Mouse (Mus musculus) embryonic facial prominence, embryonic 12.5 days (tissue): ENCODE measurements around the gene Klri2. TPM values are rescaled to one million over a fixed set of nuclear protein-coding genes. Genes with fewer than 3 reads are reported as not detected.
"Not testable (repeated sequence)": the region's sequence is repeated elsewhere in the genome, so short reads cannot be mapped to it uniquely, and the experiment has no call there.

ENCODE experiments used
- ATAC-seq: fragments of 200-750 bp; cut with Nextera tagmentation; 2 replicates; pipeline ENCODE4 v1.8.0; 2017; ENCODE audit not compliant: insufficient number of reproducible peaks, insufficient read depth, low FRiP score, low TSS enrichment
- H3K27ac ChIP-seq: fragments of 300-500 bp; sonication (generic); 2 replicates; pipeline ENCODE4 v1.5.1; 2016; ENCODE audit warnings: mild to moderate bottlenecking
- H3K27me3 ChIP-seq: fragments of 300-500 bp; sonication (generic); 2 replicates; pipeline ENCODE4 v1.6.1; 2016; ENCODE audit warnings: mild to moderate bottlenecking, moderate library complexity
- H3K36me3 ChIP-seq: fragments of 300-500 bp; sonication (generic); 2 replicates; pipeline ENCODE4 v1.6.1; 2016; ENCODE audit warnings: mild to moderate bottlenecking
- H3K4me1 ChIP-seq: fragments of 300-500 bp; sonication (generic); 2 replicates; pipeline ENCODE4 v1.6.1; 2016
- H3K4me2 ChIP-seq: fragments of 300-500 bp; sonication (generic); replicated peaks from 2 replicates; pipeline ENCODE4 v1.6.1; 2016; ENCODE audit warnings: mild to moderate bottlenecking, moderate library complexity
- H3K4me3 ChIP-seq: fragments of 300-500 bp; sonication (generic); 2 replicates; pipeline ENCODE4 v1.5.1; 2016; ENCODE audit warnings: mild to moderate bottlenecking
- H3K9ac ChIP-seq: fragments of 300-500 bp; sonication (generic); 2 replicates; pipeline ENCODE4 v1.6.1; 2016; ENCODE audit warnings: mild to moderate bottlenecking, moderate library complexity
- H3K9me3 ChIP-seq: fragments of 300-500 bp; sonication (generic); 2 replicates; pipeline ENCODE4 v1.6.1; 2016; ENCODE audit warnings: mild to moderate bottlenecking, moderate library complexity
- whole genome bisulfite sequencing: fragments of 180-500 bp; shearing (Covaris S2); methylation state at CpG from one replicate; pipeline ENCODE4 v1.1.7; 2016; 5-methylcytosine and 5-hydroxymethylcytosine counted together
- polyA plus RNA-seq: library from polyadenylated mRNA; unstranded; fragments of >200 nt; fragmentation: Nextera tagmentation; extraction: Ambion mirVana; gene quantifications from 2 replicates; pipeline ENCODE4 v1.2.1, GENCODE M21; 2016

Klri2 gene
- polyA plus RNA-seq = not detected in 2 replicates

GRCm38 (mm10) chr6:129740069-129740721 is at the start of gene Klri2:
Gene Klri2 (minus strand): TSS chr6:129740484.
- Histone ChIP-seq H3K9me3 (0 out of 2 replicates have a peak, but pooled peaks cover under 1% of the 10 kb centered on the region), H3K9ac (no peak within 1 kb of the TSS), H3K36me3 (no peaks in the 10 kb centered on the region), H3K4me2 (no peak within 1 kb of the TSS), H3K27ac (no peak within 1 kb of the TSS), H3K4me3 (no peak within 1 kb of the TSS), H3K27me3 (no peaks in the 10 kb centered on the region), H3K4me1 (no peaks in the 10 kb centered on the region)
- ATAC-seq = no peak
- WGBS = 61% methylated on average over 2 of the region's 2 CpGs

DNA sequence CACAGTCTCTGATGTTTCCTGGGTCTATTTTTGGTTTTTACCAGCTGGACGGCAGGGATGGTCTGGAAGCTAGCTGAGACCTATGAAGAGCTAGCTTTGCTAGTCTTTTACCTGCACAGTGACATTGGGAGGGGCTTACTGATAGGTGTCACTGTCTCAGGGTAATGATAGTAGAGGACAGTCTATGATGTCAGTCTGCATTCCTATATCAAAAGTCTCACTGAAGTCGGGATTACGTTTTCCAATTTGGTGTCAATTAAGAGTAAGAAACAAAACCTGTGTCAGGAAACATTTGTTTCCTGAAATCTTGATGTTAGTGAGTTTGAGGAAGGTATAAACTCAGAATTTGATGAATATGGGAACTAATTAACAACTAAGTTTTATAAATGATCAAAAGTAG is 43.9 kb upstream of the Klri2 start, which contains the start of gene Gm156:
Gm156 (minus strand) TSS at position 101 of the 400 bp plus-strand sequence.
- not testable (repeated sequence) for ATAC-seq, H3K27ac ChIP-seq

GRCm38 (mm10) chr6:129747654-129748032 is 7.4 kb upstream of the Klri2 start:
- no peak overlapping the region for H3K4me3 ChIP-seq
- H3K9ac ChIP-seq = no peak overlapping the region
- H3K4me2 ChIP-seq = no peak overlapping the region
- H3K36me3 ChIP-seq = no peaks in the 10 kb centered on the region
- H3K4me1 ChIP-seq = no peaks in the 10 kb centered on the region
- H3K27me3 ChIP-seq = no peaks in the 10 kb centered on the region
- H3K27ac ChIP-seq = no peak overlapping the region
- 0 out of 2 replicates have a peak, but pooled peaks cover 4% of the 10 kb centered on the region for H3K9me3 ChIP-seq
- 74% methylated on average over 3 of the region's 3 CpGs for WGBS
- ATAC-seq = no peak

More for the DNA sequence above, 43.9 kb upstream of the Klri2 start, which contains the start of gene Gm156:
- H3K9ac ChIP-seq, H3K4me3 ChIP-seq, H3K27me3 ChIP-seq, H3K9me3 ChIP-seq, H3K36me3 ChIP-seq, H3K4me1 ChIP-seq, H3K4me2 ChIP-seq: not testable (repeated sequence)
- 87% methylated on average over 3 of the region's 3 CpGs for WGBS

- 0 out of 2 replicates have a peak, but pooled peaks cover 4% of the 10 kb centered on the region for H3K9me3 ChIP-seq
- H3K4me3 ChIP-seq = no peak overlapping the region
- no peaks in the 10 kb centered on the region for H3K27me3 ChIP-seq
- no peak overlapping the region for H3K4me2 ChIP-seq
- no peaks in the 10 kb centered on the region for H3K36me3 ChIP-seq
- 82% methylated on average over 4 of the region's 4 CpGs for WGBS
- H3K4me1 ChIP-seq = no peaks in the 10 kb centered on the region
- H3K27ac ChIP-seq = no peak overlapping the region
- no peak for ATAC-seq
- no peak overlapping the region for H3K9ac ChIP-seq
Measured at GRCm38 (mm10) chr6:129747016-129747653, 6.9 kb upstream of the Klri2 start.

DNA sequence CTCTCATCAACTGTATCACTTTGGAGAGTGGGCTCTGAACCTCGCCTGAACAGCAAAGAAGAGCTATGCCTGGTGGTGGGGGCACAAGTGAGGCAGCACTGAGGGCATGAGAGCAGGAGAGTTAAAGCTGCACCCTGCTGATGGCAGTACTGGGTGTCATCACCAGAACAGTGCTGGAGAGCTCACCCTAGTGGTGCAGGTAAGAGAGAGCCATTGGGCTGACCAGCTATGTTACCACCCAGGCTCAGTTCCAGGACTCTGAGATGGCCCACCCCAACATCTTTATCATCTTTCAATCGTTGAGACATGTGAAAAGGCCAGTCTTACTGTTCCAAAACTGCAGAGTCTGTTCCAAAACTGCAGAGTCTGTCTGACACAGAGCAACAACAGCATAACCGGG is 5.9 kb upstream of the Klri2 start:
- H3K36me3 ChIP-seq = no peaks in the 10 kb centered on the region
- ATAC-seq = no peak
- no peak overlapping the region for H3K27ac ChIP-seq
- H3K4me3 ChIP-seq = no peak overlapping the region
- H3K9me3 ChIP-seq = 0 out of 2 replicates have a peak, but pooled peaks cover 4% of the 10 kb centered on the region
- no peaks in the 10 kb centered on the region for H3K27me3 ChIP-seq
- no peaks in the 10 kb centered on the region for H3K4me1 ChIP-seq
- H3K4me2 ChIP-seq = no peak overlapping the region
- 57% methylated on average over 3 of the region's 3 CpGs for WGBS
- H3K9ac ChIP-seq = no peak overlapping the region

GRCm38 (mm10) chr6:129736414-129736813 is 3.9 kb downstream of the Klri2 start:
- Histone ChIP-seq H3K4me3 (no peak overlapping the region), H3K4me2 (no peak overlapping the region), H3K27ac (no peak overlapping the region), H3K9ac (no peak overlapping the region), H3K36me3 (no peaks in the 10 kb centered on the region), H3K27me3 (no peaks in the 10 kb centered on the region), H3K4me1 (no peaks in the 10 kb centered on the region), H3K9me3 (no peaks in the 10 kb centered on the region)
- ATAC-seq = no peak

DNA sequence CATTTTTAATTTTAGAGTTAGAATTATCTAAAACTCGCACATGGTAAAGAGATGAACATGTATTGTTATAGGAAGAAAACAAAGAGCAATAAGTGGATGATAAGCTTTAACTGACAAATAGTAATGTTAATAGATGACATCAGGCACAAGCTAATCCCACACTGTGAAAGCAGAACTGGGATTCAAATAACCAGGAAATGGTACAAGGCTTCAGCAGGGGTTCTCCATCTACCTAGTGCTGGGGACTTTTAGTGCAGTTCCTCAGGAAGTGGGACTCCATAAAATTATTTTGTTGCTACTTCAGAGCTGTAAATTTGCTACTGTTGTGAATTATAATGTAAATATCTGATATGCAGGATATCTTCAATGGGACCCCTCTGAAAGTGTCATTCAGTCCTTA is 13.0 kb downstream of the Klri2 start:
- H3K9me3 ChIP-seq = no peaks in the 10 kb centered on the region
- H3K4me3 ChIP-seq = no peak overlapping the region
- H3K4me1 ChIP-seq = no peaks in the 10 kb centered on the region
- WGBS = 84% methylated on average over 1 of the region's 1 CpGs
- H3K36me3 ChIP-seq = no peaks in the 10 kb centered on the region
- H3K4me2 ChIP-seq = no peak overlapping the region
- H3K27ac ChIP-seq = no peak overlapping the region
- ATAC-seq = no peak
- no peaks in the 10 kb centered on the region for H3K27me3 ChIP-seq
- H3K9ac ChIP-seq = no peak overlapping the region

GRCm38 (mm10) chr6:129721390-129721789 is 18.9 kb downstream of the Klri2 start:
- 67% methylated on average over 1 of the region's 1 CpGs for WGBS
- H3K4me2 ChIP-seq = no peak overlapping the region
- H3K36me3 ChIP-seq = no peaks in the 10 kb centered on the region
- no peaks in the 10 kb centered on the region for H3K4me1 ChIP-seq
- 0 out of 2 replicates have a peak, but pooled peaks cover 3% of the 10 kb centered on the region for H3K9me3 ChIP-seq
- H3K9ac ChIP-seq = no peak overlapping the region
- H3K27me3 ChIP-seq = no peaks in the 10 kb centered on the region
- ATAC-seq = no peak
- no peak overlapping the region for H3K27ac ChIP-seq
- no peak overlapping the region for H3K4me3 ChIP-seq

DNA sequence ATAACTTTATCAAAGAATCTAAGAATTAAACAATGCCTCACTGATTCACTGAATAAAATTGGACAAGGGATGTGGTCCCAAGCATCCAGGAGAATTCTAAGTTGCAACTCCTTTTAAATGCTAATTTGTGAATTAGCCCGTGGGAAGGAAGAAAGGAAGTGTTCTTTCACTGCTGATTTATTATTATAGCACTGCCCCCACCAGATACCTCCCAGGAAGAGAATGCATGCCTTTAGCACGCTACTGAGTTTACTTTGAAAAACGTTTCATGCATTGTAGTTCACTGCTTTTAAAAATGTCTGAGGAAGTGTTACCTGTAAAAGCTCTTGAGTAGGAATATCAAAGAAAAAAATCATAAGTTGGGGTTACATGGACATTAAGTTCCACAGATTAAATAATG is 19.8 kb downstream of the Klri2 start:
- no peaks in the 10 kb centered on the region for H3K27me3 ChIP-seq
- WGBS = 42% methylated on average over 3 of the region's 3 CpGs
- no peak overlapping the region for H3K4me2 ChIP-seq
- H3K27ac ChIP-seq = no peak overlapping the region
- H3K9me3 ChIP-seq = 0 out of 2 replicates have a peak, but pooled peaks cover 3% of the 10 kb centered on the region
- ATAC-seq = no peak
- H3K4me3 ChIP-seq = no peak overlapping the region
- no peak overlapping the region for H3K9ac ChIP-seq
- no peaks in the 10 kb centered on the region for H3K36me3 ChIP-seq
- no peaks in the 10 kb centered on the region for H3K4me1 ChIP-seq

- Histone ChIP-seq H3K9me3 (0 out of 2 replicates have a peak, but pooled peaks cover 3% of the 10 kb centered on the region), H3K4me2 (no peak within 1 kb of the TSS), H3K27me3 (no peaks in the 10 kb centered on the region), H3K4me3 (no peak within 1 kb of the TSS), H3K27ac (no peak within 1 kb of the TSS), H3K36me3 (no peaks in the 10 kb centered on the region), H3K9ac (no peak within 1 kb of the TSS), H3K4me1 (no peaks in the 10 kb centered on the region)
- WGBS = 79% methylated on average over 4 of the region's 4 CpGs
- no peak for ATAC-seq
Measured at GRCm38 (mm10) chr6:129717032-129717431, 23.3 kb downstream of the Klri2 start, which contains the start of gene Klri1. Gene Klri1 (minus strand): TSS chr6:129717132.

DNA sequence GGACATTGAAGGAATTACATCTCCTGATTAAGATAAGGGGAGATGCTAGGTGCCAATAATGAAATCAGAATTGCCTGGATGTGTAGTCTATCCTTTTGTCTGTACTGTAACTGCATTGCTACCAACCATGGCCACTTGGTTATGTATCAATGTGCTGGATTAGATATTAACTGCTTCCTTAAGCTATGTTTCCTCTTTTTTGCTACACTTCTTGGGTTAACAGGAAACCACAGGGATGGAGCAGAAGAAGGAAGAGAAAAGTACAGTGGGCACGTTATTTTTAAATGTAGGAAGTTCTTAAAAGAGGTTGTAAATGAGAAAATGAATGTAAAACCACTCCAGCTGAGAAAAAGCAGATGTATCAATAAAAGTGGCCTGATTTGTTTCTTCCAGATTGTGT is 26.7 kb downstream of the Klri2 start:
- Histone ChIP-seq H3K27ac (no peak overlapping the region), H3K9ac (no peak overlapping the region), H3K4me1 (no peaks in the 10 kb centered on the region), H3K36me3 (no peaks in the 10 kb centered on the region), H3K9me3 (no peaks in the 10 kb centered on the region), H3K4me3 (no peak overlapping the region), H3K4me2 (no peak overlapping the region), H3K27me3 (no peaks in the 10 kb centered on the region)
- WGBS = 46% methylated on average over 1 of the region's 1 CpGs
- no peak for ATAC-seq

- not testable (repeated sequence) for H3K9me3 ChIP-seq, H3K27me3 ChIP-seq, H3K9ac ChIP-seq, H3K4me3 ChIP-seq, H3K27ac ChIP-seq, ATAC-seq, H3K36me3 ChIP-seq, H3K4me1 ChIP-seq, H3K4me2 ChIP-seq
- WGBS = 76% methylated on average over 10 of the region's 10 CpGs
Measured at GRCm38 (mm10) chr6:129691436-129691835, 48.8 kb downstream of the Klri2 start.
